29 mouse cellular contexts compared by ENCODE assay signal in genomic region chr3:49200596-49200995, GRCm38 (mm10).
A peak's percentile ranks its signal among the peaks of the same experiment; 100 is the strongest.
DNase-seq lines count a peak whose midpoint lies in the region; ATAC-seq and TF ChIP-seq lines count a peak whose summit lies in the region.
"Had no signal": no experiment of that assay in that cellular context is flagged by ENCODE, and none has a peak within 500 bp of the region (broad histone marks: within the 10 kb centered on the region; RNA-seq: fewer than 3 reads in every experiment).

No protein-coding gene starts in this region.

- no peak overlapping the region for H3K4me2 ChIP-seq in lung, embryonic 14.5 days
- H3K4me2 ChIP-seq: embryonic facial prominence, embryonic 13.5 days; forebrain, embryonic 13.5 days; heart, embryonic 12.5 days; heart, embryonic 15.5 days; hindbrain, embryonic 13.5 days; intestine, embryonic 15.5 days had no signal

- 71% methylated on average over 3 of the region's 3 CpGs for WGBS in lung, embryonic 14.5 days

- TF ChIP-seq CTCF in lung, embryonic 14.5 days (IDR thresholded peaks at IDR 0.05; ENCODE audit: low read depth) = no peak
- TF ChIP-seq CTCF in embryonic fibroblast, embryonic 13.5 days (IDR thresholded peaks at IDR 0.05; ENCODE audit: borderline replicate concordance, insufficient read depth, low read length) = no peak

- no peaks in the 10 kb centered on the region for H3K9me3 ChIP-seq in lung, embryonic 14.5 days (ENCODE audit: low read depth, low read length)
- H3K9me3 ChIP-seq: embryonic facial prominence, embryonic 10.5 days; embryonic facial prominence, embryonic 13.5 days; forebrain, embryonic 10.5 days; forebrain, embryonic 13.5 days; heart, embryonic 12.5 days; heart, embryonic 15.5 days; hindbrain, embryonic 10.5 days; hindbrain, embryonic 13.5 days; intestine, embryonic 15.5 days had no signal

- no peak overlapping the region for H3K27ac ChIP-seq in lung, embryonic 14.5 days (ENCODE audit: low read depth)
- H3K27ac ChIP-seq in embryonic fibroblast, embryonic 13.5 days (ENCODE audit: insufficient read depth, low read length) = peak overlapping the region; percentile 38; the same call in 1 of the 2 replicates
- H3K27ac ChIP-seq: embryonic facial prominence, embryonic 10.5 days; embryonic facial prominence, embryonic 13.5 days; forebrain, embryonic 10.5 days; forebrain, embryonic 13.5 days; heart, adult 2 months; heart, embryonic 15.5 days; hindbrain, embryonic 10.5 days; hindbrain, embryonic 13.5 days; intestine, embryonic 15.5 days had no signal

- ATAC-seq in lung, embryonic 14.5 days (ENCODE audit: insufficient read depth) = no peak
- ATAC-seq: activated CD4-positive, CD25-positive, alpha-beta regulatory T cell, adult 4 months; CD4-positive, CD25-positive, alpha-beta regulatory T cell, adult 4 months; forebrain, embryonic 13.5 days; forebrain, embryonic 16.5 days; hindbrain, embryonic 16.5 days; intestine, embryonic 15.5 days had no signal

- H3K27me3 ChIP-seq in lung, embryonic 14.5 days (ENCODE audit: insufficient read depth, low read length) = no peaks in the 10 kb centered on the region
- H3K27me3 ChIP-seq: embryonic facial prominence, embryonic 13.5 days; forebrain, embryonic 13.5 days; heart, embryonic 12.5 days; heart, embryonic 15.5 days; hindbrain, embryonic 13.5 days; intestine, embryonic 15.5 days had no signal

- H3K36me3 ChIP-seq in lung, embryonic 14.5 days (ENCODE audit: insufficient read depth) = no peaks in the 10 kb centered on the region
- H3K36me3 ChIP-seq: embryonic facial prominence, embryonic 10.5 days; embryonic facial prominence, embryonic 13.5 days; forebrain, embryonic 10.5 days; heart, embryonic 12.5 days; heart, embryonic 15.5 days; hindbrain, embryonic 10.5 days; hindbrain, embryonic 13.5 days; intestine, embryonic 15.5 days had no signal

- H3K4me3 ChIP-seq in lung, embryonic 14.5 days (ENCODE audit: low read depth, low read length) = no peak overlapping the region
- H3K4me3 ChIP-seq in embryonic fibroblast, embryonic 13.5 days (ENCODE audit: insufficient read depth, low read length) = no peak overlapping the region
- H3K4me3 ChIP-seq: embryonic facial prominence, embryonic 10.5 days; embryonic facial prominence, embryonic 13.5 days; forebrain, embryonic 10.5 days; forebrain, embryonic 13.5 days; heart, adult 2 months; heart, embryonic 12.5 days; heart, embryonic 15.5 days; hindbrain, embryonic 10.5 days; hindbrain, embryonic 13.5 days; intestine, embryonic 15.5 days had no signal

- peak; percentile 30 to 36 for DNase-seq in cerebellum, postnatal 10 days
- no peak for DNase-seq in cerebellum, adult 8-10 months
- DNase-seq in lung, embryonic 14.5 days = peak; percentile 2
- no peak for DNase-seq in lung, postnatal 36 days
- DNase-seq in heart, adult 8-10 months (ENCODE audit: low spot score) = no peak
- DNase-seq: adrenal gland, adult 8-10 months; adrenal gland, postnatal 25 days; embryo, embryonic 11 days; gastrocnemius, postnatal 10 days; gastrocnemius, postnatal 36 days; heart, adult 2 months; heart, postnatal 10 days; heart, postnatal 36 days; kidney, adult 11 months; kidney, adult 8-10 months had no signal

- H3K4me1 ChIP-seq in lung, embryonic 14.5 days (ENCODE audit: insufficient read depth) = no peaks in the 10 kb centered on the region
- peaks cover 3% of the 10 kb centered on the region; the same call in 1 of the 2 replicates for H3K4me1 ChIP-seq in embryonic fibroblast, embryonic 13.5 days (ENCODE audit: control insufficient read depth, insufficient read depth, low read length)
- H3K4me1 ChIP-seq: embryonic facial prominence, embryonic 10.5 days; embryonic facial prominence, embryonic 13.5 days; forebrain, embryonic 10.5 days; forebrain, embryonic 13.5 days; heart, embryonic 12.5 days; heart, embryonic 15.5 days; hindbrain, embryonic 10.5 days; hindbrain, embryonic 13.5 days; intestine, embryonic 15.5 days had no signal

- H3K9ac ChIP-seq in lung, embryonic 14.5 days = no peak overlapping the region
- H3K9ac ChIP-seq: embryonic facial prominence, embryonic 13.5 days; forebrain, embryonic 13.5 days; heart, embryonic 12.5 days; heart, embryonic 15.5 days; hindbrain, embryonic 13.5 days; intestine, embryonic 15.5 days had no signal

- TF ChIP-seq POLR2A in embryonic fibroblast, embryonic 13.5 days (IDR thresholded peaks at IDR 0.05; ENCODE audit: low read depth, low read length) = no peak

Comparison
In these comparisons a context has a peak if more than half of its experiments do, and no peak if none do; other contexts are left out.
1. DNase-seq: peak in cerebellum, postnatal 10 days (2 of 2) and lung, embryonic 14.5 days (single experiment); none in cerebellum, adult 8-10 months (single experiment), lung, postnatal 36 days (single experiment) and heart, adult 8-10 months (single experiment).